Mouse (Mus musculus): ENCODE measurements around the gene Zfp984. TPM values are rescaled to one million over a fixed set of nuclear protein-coding genes. Genes with fewer than 3 reads are reported as not detected.
"Not testable (repeated sequence)": the region's sequence is repeated elsewhere in the genome, so short reads cannot be mapped to it uniquely, and the experiment has no call there.

Gene Zfp984
- 6.8 and 8.0 TPM in 2 replicates for polyA plus RNA-seq (2015; fragmentation: Nextera tagmentation; extraction: Ambion mirVana)

- peak; percentile 51 for ATAC-seq
- not testable (repeated sequence) for H3K36me3 ChIP-seq (ENCODE audit: insufficient read depth, low read length); H3K27me3 ChIP-seq (replicated peaks; ENCODE audit: insufficient read depth, low read length); H3K9me3 ChIP-seq (ENCODE audit: low read length); H3K4me1 ChIP-seq (ENCODE audit: insufficient read depth, low read depth, low read length)
- Histone ChIP-seq H3K9ac (replicated peaks; ENCODE audit: low read depth) (peak within 1 kb of the TSS; percentile 32; the same call in 1 of the 2 replicates), H3K4me2 (replicated peaks; ENCODE audit: low read depth, low read length) (peak within 1 kb of the TSS; percentile 58), H3K4me3 (ENCODE audit: low read depth, low read length) (peak within 1 kb of the TSS; percentile 49), H3K27ac (ENCODE audit: low read length) (peak within 1 kb of the TSS; percentile 59; the same call in 1 of the 2 replicates)
- peak; percentile 73 for DNase-seq (ENCODE audit: low spot score)
- WGBS = 11% methylated on average over 15 of the region's 15 CpGs
Measured at GRCm38 (mm10) chr4:147809292-147809965, at the start of gene Zfp984. Gene Zfp984 (minus strand): TSS chr4:147809788.

GRCm38 (mm10) chr4:147850776-147851175 lies 41.2 kb upstream of the Zfp984 start:
- no peak overlapping the region for H3K9ac ChIP-seq (replicated peaks; ENCODE audit: low read depth)
- no peaks in the 10 kb centered on the region for H3K27me3 ChIP-seq (replicated peaks; ENCODE audit: insufficient read depth, low read length)
- ATAC-seq = no peak
- no peaks in the 10 kb centered on the region for H3K36me3 ChIP-seq (ENCODE audit: insufficient read depth, low read length)
- no peaks in the 10 kb centered on the region for H3K9me3 ChIP-seq (ENCODE audit: low read length)
- DNase-seq (ENCODE audit: low spot score) = no peak
- H3K27ac ChIP-seq (ENCODE audit: low read length) = no peak overlapping the region
- WGBS = 85% methylated on average over 2 of the region's 2 CpGs
- no peak overlapping the region for H3K4me3 ChIP-seq (ENCODE audit: low read depth, low read length)
- no peak overlapping the region for H3K4me2 ChIP-seq (replicated peaks; ENCODE audit: low read depth, low read length)
- TF ChIP-seq CTCF (IDR thresholded peaks at IDR 0.05) = no peak
- no peak for TF ChIP-seq EP300 (IDR thresholded peaks at IDR 0.05)
- H3K4me1 ChIP-seq (ENCODE audit: insufficient read depth, low read depth, low read length) = peaks cover 4% of the 10 kb centered on the region; the same call in 1 of the 2 replicates

- ATAC-seq = peak; percentile 72
- WGBS = 4% methylated on average over 4 of the region's 4 CpGs
Measured at GRCm38 (mm10) chr4:147848584-147848991, 39.0 kb upstream of the Zfp984 start.

GRCm38 (mm10) chr4:147847614-147848583 lies 38.3 kb upstream of the Zfp984 start, which contains the start of gene Zfp933:
Gene Zfp933 (minus strand): TSS chr4:147848366.
- Histone ChIP-seq H3K4me1 (ENCODE audit: insufficient read depth, low read depth, low read length) (peaks cover 4% of the 10 kb centered on the region; the same call in 1 of the 2 replicates), H3K27me3 (replicated peaks; ENCODE audit: insufficient read depth, low read length) (no peaks in the 10 kb centered on the region), H3K9me3 (ENCODE audit: low read length) (0 out of 2 replicates have a peak, but pooled peaks cover 3% of the 10 kb centered on the region), H3K27ac (ENCODE audit: low read length) (no peak within 1 kb of the TSS), H3K4me3 (ENCODE audit: low read depth, low read length) (peak within 1 kb of the TSS; percentile 91), H3K4me2 (replicated peaks; ENCODE audit: low read depth, low read length) (peak within 1 kb of the TSS; percentile 60), H3K9ac (replicated peaks; ENCODE audit: low read depth) (peak within 1 kb of the TSS; percentile 60), H3K36me3 (ENCODE audit: insufficient read depth, low read length) (0 out of 2 replicates have a peak, but pooled peaks cover 5% of the 10 kb centered on the region)
- ATAC-seq (peak; percentile 95), DNase-seq (ENCODE audit: low spot score) (peak; percentile 97)
- TF ChIP-seq CTCF (IDR thresholded peaks at IDR 0.05) (no peak), EP300 (IDR thresholded peaks at IDR 0.05) (peak; percentile 65)
- WGBS = 2% methylated on average over 23 of the region's 23 CpGs

More at GRCm38 (mm10) chr4:147848584-147848991, 39.0 kb upstream of the Zfp984 start:
- Histone ChIP-seq H3K4me3 (ENCODE audit: low read depth, low read length) (peak overlapping the region; percentile 91), H3K9me3 (ENCODE audit: low read length) (0 out of 2 replicates have a peak, but pooled peaks cover 3% of the 10 kb centered on the region), H3K27ac (ENCODE audit: low read length) (no peak overlapping the region), H3K4me2 (replicated peaks; ENCODE audit: low read depth, low read length) (peak overlapping the region; percentile 60), H3K4me1 (ENCODE audit: insufficient read depth, low read depth, low read length) (peaks cover 4% of the 10 kb centered on the region; the same call in 1 of the 2 replicates), H3K27me3 (replicated peaks; ENCODE audit: insufficient read depth, low read length) (no peaks in the 10 kb centered on the region), H3K9ac (replicated peaks; ENCODE audit: low read depth) (peak overlapping the region; percentile 60), H3K36me3 (ENCODE audit: insufficient read depth, low read length) (0 out of 2 replicates have a peak, but pooled peaks cover 2% of the 10 kb centered on the region)
- DNase-seq (ENCODE audit: low spot score) = no peak
- no peak for TF ChIP-seq CTCF (IDR thresholded peaks at IDR 0.05)
- TF ChIP-seq EP300 (IDR thresholded peaks at IDR 0.05) = no peak

DNA sequence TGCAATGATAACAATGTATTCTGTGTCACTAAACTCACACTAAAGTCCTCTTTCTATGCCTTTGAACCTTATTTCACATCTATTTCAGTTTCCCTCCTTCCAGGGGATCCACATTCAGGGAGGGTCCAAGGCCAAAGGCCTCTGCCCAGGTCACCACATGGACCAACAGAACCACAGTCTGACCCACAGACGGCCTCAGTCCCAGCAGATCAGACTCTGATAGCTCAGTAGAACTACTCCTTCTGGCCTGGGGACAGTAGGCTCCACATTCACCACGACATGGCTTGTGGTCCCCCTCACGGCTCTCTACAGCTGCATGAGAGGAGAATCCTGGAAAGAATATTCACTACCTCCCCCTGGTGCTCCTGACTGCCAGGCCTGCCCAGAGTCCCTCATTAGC lies 33.3 kb upstream of the Zfp984 start:
- TF ChIP-seq CTCF (IDR thresholded peaks at IDR 0.05) (no peak), EP300 (IDR thresholded peaks at IDR 0.05) (no peak)
- no peak overlapping the region for H3K27ac ChIP-seq (ENCODE audit: low read length)
- no peaks in the 10 kb centered on the region for H3K27me3 ChIP-seq (replicated peaks; ENCODE audit: insufficient read depth, low read length)
- DNase-seq (ENCODE audit: low spot score) (no peak), ATAC-seq (no peak)
- WGBS = 97% methylated on average over 3 of the region's 3 CpGs
- H3K9ac ChIP-seq (replicated peaks; ENCODE audit: low read depth) = no peak overlapping the region
- H3K4me2 ChIP-seq (replicated peaks; ENCODE audit: low read depth, low read length) = no peak overlapping the region
- 0 out of 2 replicates have a peak, but pooled peaks cover 12% of the 10 kb centered on the region for H3K9me3 ChIP-seq (ENCODE audit: low read length)
- H3K36me3 ChIP-seq (ENCODE audit: insufficient read depth, low read length) = 0 out of 2 replicates have a peak, but pooled peaks cover 5% of the 10 kb centered on the region
- no peak overlapping the region for H3K4me3 ChIP-seq (ENCODE audit: low read depth, low read length)
- H3K4me1 ChIP-seq (ENCODE audit: insufficient read depth, low read depth, low read length) = peaks cover 4% of the 10 kb centered on the region; the same call in 1 of the 2 replicates

- H3K4me2 ChIP-seq (replicated peaks; ENCODE audit: low read depth, low read length); H3K27me3 ChIP-seq (replicated peaks; ENCODE audit: insufficient read depth, low read length); H3K27ac ChIP-seq (ENCODE audit: low read length); H3K4me3 ChIP-seq (ENCODE audit: low read depth, low read length); ATAC-seq; H3K9ac ChIP-seq (replicated peaks; ENCODE audit: low read depth); H3K4me1 ChIP-seq (ENCODE audit: insufficient read depth, low read depth, low read length); DNase-seq (ENCODE audit: low spot score); H3K36me3 ChIP-seq (ENCODE audit: insufficient read depth, low read length): not testable (repeated sequence)
- 0 out of 2 replicates have a peak, but pooled peaks cover 12% of the 10 kb centered on the region for H3K9me3 ChIP-seq (ENCODE audit: low read length)
- 99% methylated on average over 17 of the region's 26 CpGs for WGBS
Measured at GRCm38 (mm10) chr4:147839282-147839681, 29.7 kb upstream of the Zfp984 start.
